Mouse (Mus musculus) erythroid progenitor cell, adult 5-6 weeks (primary cell): ENCODE measurements around the gene Napepld. TPM values are rescaled to one million over a fixed set of nuclear protein-coding genes. Genes with fewer than 3 reads are reported as not detected.

ENCODE experiments used
- ATAC-seq: replicated peaks from 2 replicates; pipeline ENCODE4 v1.8.0; 2016; ENCODE audit warnings: moderate number of reproducible peaks, mild to moderate bottlenecking, moderate TSS enrichment, inconsistent platforms; ENCODE audit not compliant: poor library complexity, low FRiP score, severe bottlenecking
- total RNA-seq, 2 experiments: library from RNA; stranded (forward) in 1 of 2; stranded (reverse) in 1 of 2; fragments of 150-400 nt in 1 of 2; fragments of 186-747, 209-891 nt in 1 of 2; gene quantifications; 2 replicates each; pipeline versions ENCODE4 v1.2.3 to v1.2.4; 2015 to 2017; ENCODE audit warnings: low replicate concordance in 2 of 2

Napepld gene
- total RNA-seq, 2 experiments from 2014 or later, result 1.7 TPM; not detected in 1

- ATAC-seq, result no peak
These were observed 27.5 kb downstream of the Napepld start for GRCm38 (mm10) chr5:21673742-21674141.

GRCm38 (mm10) chr5:21672812-21673635, 28.2 kb downstream of the Napepld start:
- ATAC-seq, result peak; percentile 88

GRCm38 (mm10) chr5:21669307-21669706, 31.9 kb downstream of the Napepld start:
- ATAC-seq, result no peak

GRCm38 (mm10) chr5:21667191-21668137, 33.7 kb downstream of the Napepld start:
- ATAC-seq, result no peak

- no peak for ATAC-seq
These were observed 38.1 kb downstream of the Napepld start for GRCm38 (mm10) chr5:21663081-21663480.

GRCm38 (mm10) chr5:21660850-21661249, 40.3 kb downstream of the Napepld start:
- ATAC-seq, result no peak

GRCm38 (mm10) chr5:21658623-21659395, 42.4 kb downstream of the Napepld start:
- ATAC-seq, result peak; percentile 57; the same call in 1 of the 2 replicates

- ATAC-seq, result no peak
These were observed 43.2 kb downstream of the Napepld start for GRCm38 (mm10) chr5:21658038-21658437.

- no peak for ATAC-seq
These were observed 44.3 kb downstream of the Napepld start for GRCm38 (mm10) chr5:21656912-21657311.

GRCm38 (mm10) chr5:21651885-21652612, 49.1 kb downstream of the Napepld start:
- no peak for ATAC-seq

GRCm38 (mm10) chr5:21650736-21651135, 50.5 kb downstream of the Napepld start:
- no peak for ATAC-seq

GRCm38 (mm10) chr5:21646133-21646491, 55.1 kb downstream of the Napepld start:
- no peak for ATAC-seq

- ATAC-seq, result peak; percentile 87
These were observed 55.6 kb downstream of the Napepld start, which contains the start of the genes Fbxl13 and Armc10 for GRCm38 (mm10) chr5:21645439-21646132. Gene Fbxl13, minus strand, starts transcription at chr5:21645634. Gene Armc10, plus strand, starts transcription at chr5:21645813.

- no peak for ATAC-seq
These were observed 56.2 kb downstream of the Napepld start for GRCm38 (mm10) chr5:21644891-21645438.

- no peak for ATAC-seq
These were observed 57.6 kb downstream of the Napepld start for GRCm38 (mm10) chr5:21643606-21644005.

GRCm38 (mm10) chr5:21640961-21641360, 60.2 kb downstream of the Napepld start:
- ATAC-seq, result no peak

GRCm38 (mm10) chr5:21625916-21626315, 75.3 kb downstream of the Napepld start:
- ATAC-seq, result no peak

- no peak for ATAC-seq
These were observed 84.7 kb downstream of the Napepld start for GRCm38 (mm10) chr5:21616450-21617009.
